In genomic region chr11:102329518-102329917, GRCm38 (mm10) we compare ENCODE assay signal across 12 mouse cellular contexts.
"Had no signal": no experiment of that assay in that cellular context is flagged by ENCODE, and none has a peak within 500 bp of the region (broad histone marks: within the 10 kb centered on the region; RNA-seq: fewer than 3 reads in every experiment).

No protein-coding gene starts in this region.

- ATAC-seq: midbrain, embryonic 13.5 days; midbrain, embryonic 15.5 days had no signal

- H3K27me3 ChIP-seq: midbrain, embryonic 15.5 days; neural tube, embryonic 12.5 days had no signal

- H3K27ac ChIP-seq: midbrain, embryonic 10.5 days; midbrain, embryonic 13.5 days; midbrain, embryonic 15.5 days; neural tube, embryonic 12.5 days had no signal

- H3K9me3 ChIP-seq: midbrain, embryonic 10.5 days; midbrain, embryonic 13.5 days; midbrain, embryonic 15.5 days; neural tube, embryonic 12.5 days had no signal

- H3K4me3 ChIP-seq: midbrain, embryonic 10.5 days; midbrain, embryonic 13.5 days; midbrain, embryonic 15.5 days; neural tube, embryonic 12.5 days had no signal

- H3K36me3 ChIP-seq: midbrain, embryonic 10.5 days; midbrain, embryonic 13.5 days; midbrain, embryonic 15.5 days; neural tube, embryonic 12.5 days had no signal

- H3K4me2 ChIP-seq: lung, embryonic 14.5 days; midbrain, embryonic 13.5 days; midbrain, embryonic 15.5 days; neural tube, embryonic 12.5 days had no signal

- H3K9ac ChIP-seq: lung, embryonic 14.5 days; midbrain, embryonic 13.5 days; midbrain, embryonic 15.5 days; neural tube, embryonic 12.5 days had no signal

- H3K4me1 ChIP-seq: midbrain, embryonic 10.5 days; midbrain, embryonic 13.5 days; midbrain, embryonic 15.5 days; neural tube, embryonic 12.5 days had no signal

- DNase-seq: lung, adult 18-20 months; lung, embryonic 14.5 days; lung, postnatal 10 days; lung, postnatal 4 days; right cerebral cortex, postnatal 14 days; thymus, adult 18-20 months; thymus, postnatal 14 days; thymus, postnatal 36 days had no signal
